Mouse (Mus musculus) frontal cortex, postnatal 14 days (tissue): ENCODE data around the gene Serinc5.

Experiments used
- DNase-seq, 2 experiments: peaks; one replicate each; pipeline ENCODE4 v3.0.0; 2022; ENCODE audit warnings: low spot score in 2 of 2

Gene Serinc5

GRCm38 (mm10) chr13:92704189-92704588 lies 93.3 kb downstream of the Serinc5 start:
- DNase-seq: no peak

GRCm38 (mm10) chr13:92705016-92705535 lies 94.2 kb downstream of the Serinc5 start:
- DNase-seq: no peak

GRCm38 (mm10) chr13:92706342-92707061 lies 95.6 kb downstream of the Serinc5 start:
- no peak for DNase-seq

GRCm38 (mm10) chr13:92707941-92708340 lies 97.0 kb downstream of the Serinc5 start:
- no peak for DNase-seq

GRCm38 (mm10) chr13:92708466-92708865 lies 97.6 kb downstream of the Serinc5 start:
- no peak for DNase-seq

- DNase-seq: no peak
Measured at GRCm38 (mm10) chr13:92709535-92709934, 98.6 kb downstream of the Serinc5 start.

- no peak for DNase-seq
Measured at GRCm38 (mm10) chr13:92710361-92710760, 99.5 kb downstream of the Serinc5 start.

- DNase-seq: no peak
Measured at GRCm38 (mm10) chr13:92711821-92712220, 100.9 kb downstream of the Serinc5 start.

GRCm38 (mm10) chr13:92712619-92713018 lies 101.7 kb downstream of the Serinc5 start:
- no peak for DNase-seq

- DNase-seq: no peak
Measured at GRCm38 (mm10) chr13:92717851-92718665, 107.2 kb downstream of the Serinc5 start.

GRCm38 (mm10) chr13:92721006-92721405 lies 110.1 kb downstream of the Serinc5 start:
- no peak for DNase-seq

- DNase-seq: no peak
Measured at GRCm38 (mm10) chr13:92722389-92722788, 111.5 kb downstream of the Serinc5 start.

GRCm38 (mm10) chr13:92729811-92730210 lies 118.9 kb downstream of the Serinc5 start:
- no peak for DNase-seq

GRCm38 (mm10) chr13:92731811-92732210 lies 120.9 kb downstream of the Serinc5 start:
- no peak for DNase-seq

- no peak for DNase-seq
Measured at GRCm38 (mm10) chr13:92732836-92733235, 121.9 kb downstream of the Serinc5 start.

GRCm38 (mm10) chr13:92733252-92733651 lies 122.4 kb downstream of the Serinc5 start:
- peak in 1 of 2 experiments; percentile 52 for DNase-seq

GRCm38 (mm10) chr13:92733741-92734140 lies 122.8 kb downstream of the Serinc5 start:
- DNase-seq: no peak

GRCm38 (mm10) chr13:92735693-92736092 lies 124.8 kb downstream of the Serinc5 start:
- DNase-seq: no peak

- DNase-seq: no peak
Measured at GRCm38 (mm10) chr13:92736516-92737300, 125.8 kb downstream of the Serinc5 start.

GRCm38 (mm10) chr13:92738821-92739220 lies 127.9 kb downstream of the Serinc5 start:
- no peak for DNase-seq

GRCm38 (mm10) chr13:92739858-92740257 lies 129.0 kb downstream of the Serinc5 start:
- no peak for DNase-seq
